Mouse (Mus musculus): ENCODE data around the gene Brinp2.

The Brinp2 gene

GRCm38 (mm10) chr1:158218750-158219149 is 137.4 kb downstream of the Brinp2 start:
- DNase-seq = no peak

- DNase-seq = no peak
Measured at GRCm38 (mm10) chr1:158218294-158218693, 137.8 kb downstream of the Brinp2 start.

DNA sequence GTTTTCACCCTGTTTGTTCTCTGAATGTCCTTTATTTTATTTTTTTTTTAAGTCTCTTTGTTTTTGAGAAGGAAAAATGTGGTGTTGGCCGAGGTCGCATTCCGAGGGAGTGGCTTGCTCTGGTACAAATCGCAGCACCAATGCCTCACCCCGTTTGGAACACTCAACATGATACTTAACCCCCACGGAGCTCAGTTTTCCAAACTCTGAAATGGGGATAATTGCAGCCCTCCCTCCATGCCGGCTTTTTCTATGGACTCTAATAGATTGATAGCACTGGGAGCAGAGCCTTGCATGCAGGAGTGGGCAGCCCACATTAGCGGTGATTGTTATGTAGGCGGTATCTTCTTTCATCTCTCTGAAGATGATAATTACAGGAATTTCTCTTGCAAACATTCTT is 140.5 kb downstream of the Brinp2 start:
- DNase-seq = no peak

DNA sequence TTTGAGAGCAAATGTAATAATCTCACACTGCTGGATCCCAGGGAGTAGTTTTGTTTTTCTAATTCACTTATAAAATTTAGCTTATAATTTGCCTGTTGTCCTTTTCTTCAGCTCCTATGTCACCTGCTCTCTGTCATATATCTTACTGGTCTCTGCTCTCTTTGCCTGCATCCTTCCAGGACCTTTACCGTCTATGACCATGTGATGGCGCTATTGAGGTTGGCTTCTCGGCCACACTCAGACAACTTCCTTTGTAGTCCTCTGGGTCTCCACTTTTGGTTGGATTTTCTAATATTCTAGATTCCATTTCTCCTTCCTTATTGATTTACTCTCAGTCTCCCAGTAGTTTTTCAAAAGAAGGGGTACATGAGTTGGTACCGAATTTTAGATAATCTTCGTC is 141.4 kb downstream of the Brinp2 start:
- peak; percentile 18 for DNase-seq

- no peak for DNase-seq
Measured at GRCm38 (mm10) chr1:158213736-158214135, 142.4 kb downstream of the Brinp2 start.

- no peak for DNase-seq
Measured at GRCm38 (mm10) chr1:158207620-158208019, 148.5 kb downstream of the Brinp2 start.

DNA sequence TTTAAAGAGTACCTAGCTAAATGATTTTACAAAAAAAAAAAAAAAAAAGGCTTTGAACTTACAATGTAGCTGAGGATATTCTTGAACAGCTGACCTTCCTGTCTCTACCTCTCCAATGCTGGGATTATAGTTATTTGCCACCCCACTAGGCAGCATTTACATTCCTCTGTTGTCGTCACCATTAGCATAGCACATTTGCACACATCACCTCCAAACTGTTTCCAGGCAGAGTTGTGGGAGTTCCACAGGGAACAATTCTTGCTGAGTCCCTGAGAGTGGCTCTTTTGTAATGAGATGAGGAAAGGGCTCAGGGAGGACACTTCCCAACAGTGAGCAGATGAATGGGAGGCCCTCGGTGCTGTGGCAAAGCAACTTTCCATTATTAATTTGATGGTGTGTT is 153.2 kb downstream of the Brinp2 start:
- no peak for DNase-seq

Data from cerebellum, adult 11 months (tissue).